Mouse (Mus musculus) embryonic facial prominence, embryonic 12.5 days (tissue): ENCODE data around the gene Zfp111. TPM values are rescaled to one million over a fixed set of nuclear protein-coding genes. Genes with fewer than 3 reads are reported as not detected.

ENCODE experiments used
- ATAC-seq: fragments of 200-750 bp; cut with Nextera tagmentation; 2 replicates; pipeline ENCODE4 v1.8.0; 2017; ENCODE audit not compliant: insufficient number of reproducible peaks, insufficient read depth, low FRiP score, low TSS enrichment
- H3K27ac ChIP-seq: fragments of 300-500 bp; sonication (generic); 2 replicates; pipeline ENCODE4 v1.5.1; 2016; ENCODE audit warnings: mild to moderate bottlenecking
- H3K27me3 ChIP-seq: fragments of 300-500 bp; sonication (generic); 2 replicates; pipeline ENCODE4 v1.6.1; 2016; ENCODE audit warnings: mild to moderate bottlenecking, moderate library complexity
- H3K36me3 ChIP-seq: fragments of 300-500 bp; sonication (generic); 2 replicates; pipeline ENCODE4 v1.6.1; 2016; ENCODE audit warnings: mild to moderate bottlenecking
- H3K4me1 ChIP-seq: fragments of 300-500 bp; sonication (generic); 2 replicates; pipeline ENCODE4 v1.6.1; 2016
- H3K4me2 ChIP-seq: fragments of 300-500 bp; sonication (generic); replicated peaks from 2 replicates; pipeline ENCODE4 v1.6.1; 2016; ENCODE audit warnings: mild to moderate bottlenecking, moderate library complexity
- H3K4me3 ChIP-seq: fragments of 300-500 bp; sonication (generic); 2 replicates; pipeline ENCODE4 v1.5.1; 2016; ENCODE audit warnings: mild to moderate bottlenecking
- H3K9ac ChIP-seq: fragments of 300-500 bp; sonication (generic); 2 replicates; pipeline ENCODE4 v1.6.1; 2016; ENCODE audit warnings: mild to moderate bottlenecking, moderate library complexity
- H3K9me3 ChIP-seq: fragments of 300-500 bp; sonication (generic); 2 replicates; pipeline ENCODE4 v1.6.1; 2016; ENCODE audit warnings: mild to moderate bottlenecking, moderate library complexity
- WGBS: fragments of 180-500 bp; shearing (Covaris S2); methylation state at CpG from one replicate; pipeline ENCODE4 v1.1.7; 2016; 5-methylcytosine and 5-hydroxymethylcytosine counted together
- polyA plus RNA-seq: library from polyadenylated mRNA; unstranded; fragments of >200 nt; fragmentation: Nextera tagmentation; extraction: Ambion mirVana; gene quantifications from 2 replicates; pipeline ENCODE4 v1.2.1, GENCODE M21; 2016

Gene Zfp111
- polyA plus RNA-seq, 1 experiment from 2014 or later: 11.3 TPM

DNA sequence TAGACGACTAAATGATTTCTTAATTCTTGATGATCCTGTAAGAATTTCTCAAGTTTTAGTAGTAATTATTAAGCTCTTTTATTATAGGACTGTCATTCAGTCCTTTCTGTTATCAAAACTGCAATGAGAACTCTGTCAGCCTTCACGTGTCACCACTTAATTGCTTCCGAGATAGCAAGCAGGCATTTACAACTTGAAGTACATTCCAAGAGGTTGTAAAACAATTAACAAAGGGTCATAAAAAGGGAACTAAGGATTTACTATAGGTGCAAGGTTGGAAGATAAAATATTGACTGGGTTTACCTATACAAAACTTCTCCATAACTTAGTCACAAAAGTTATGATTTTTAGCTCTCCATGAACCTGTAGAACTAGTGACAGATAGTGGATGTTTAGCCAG is 18.1 kb downstream of the Zfp111 start:
- 89% methylated on average over 3 of the region's 3 CpGs for WGBS
- ATAC-seq: no peak
- H3K27me3 ChIP-seq: no peaks in the 10 kb centered on the region

DNA sequence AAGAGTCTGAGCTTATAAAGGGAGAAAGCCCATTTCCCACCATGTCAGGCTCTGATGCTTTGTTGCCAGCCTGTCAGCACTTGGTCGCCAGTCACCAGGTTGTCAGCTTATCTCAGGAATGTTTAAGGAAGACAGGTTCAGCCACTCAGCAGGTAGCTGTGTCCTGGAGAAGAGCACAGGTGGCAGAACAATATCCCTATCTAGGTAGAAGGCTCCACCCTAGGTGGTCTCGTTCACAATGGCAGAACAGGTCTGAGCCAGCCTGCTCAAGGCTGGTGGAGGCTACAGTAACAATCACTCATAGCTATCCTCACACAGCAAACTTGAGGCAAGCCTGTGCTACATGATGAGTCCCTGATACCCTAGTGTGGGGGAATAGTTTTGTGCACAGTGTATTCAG is 19.9 kb downstream of the Zfp111 start:
- Histone ChIP-seq H3K4me2 (no peak overlapping the region), H3K27me3 (no peaks in the 10 kb centered on the region), H3K4me1 (no peaks in the 10 kb centered on the region), H3K9ac (no peak overlapping the region), H3K4me3 (no peak overlapping the region), H3K27ac (no peak overlapping the region), H3K9me3 (0 out of 2 replicates have a peak, but pooled peaks cover 6% of the 10 kb centered on the region), H3K36me3 (peaks cover 18% of the 10 kb centered on the region)
- WGBS: 91% methylated on average over 2 of the region's 2 CpGs
- ATAC-seq: no peak

More for the DNA sequence above, 18.1 kb downstream of the Zfp111 start:
- H3K4me1 ChIP-seq: no peaks in the 10 kb centered on the region
- H3K9ac ChIP-seq: no peak overlapping the region
- H3K27ac ChIP-seq: no peak overlapping the region
- H3K9me3 ChIP-seq: 0 out of 2 replicates have a peak, but pooled peaks cover 6% of the 10 kb centered on the region
- no peak overlapping the region for H3K4me2 ChIP-seq
- peaks cover 30% of the 10 kb centered on the region for H3K36me3 ChIP-seq
- no peak overlapping the region for H3K4me3 ChIP-seq

DNA sequence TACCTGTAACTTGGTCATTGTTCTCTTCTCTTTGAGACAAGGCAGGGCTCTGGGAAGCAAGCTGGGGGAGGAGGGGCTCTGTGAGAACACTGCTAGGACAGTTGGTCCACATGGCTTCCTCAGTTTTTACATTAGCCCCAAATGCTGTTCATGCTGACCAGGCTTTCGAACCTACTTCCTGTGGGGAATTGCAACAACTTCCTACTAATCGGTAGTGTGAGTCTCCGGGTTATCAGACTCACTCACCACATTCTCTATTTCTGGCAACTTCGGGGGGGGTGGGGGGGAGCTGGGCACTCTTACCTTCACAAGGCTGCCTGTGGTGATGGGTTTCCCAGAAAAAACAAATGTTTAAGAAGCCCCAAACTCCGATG is 21.7 kb downstream of the Zfp111 start:
- Histone ChIP-seq H3K9me3 (0 out of 2 replicates have a peak, but pooled peaks cover 6% of the 10 kb centered on the region), H3K4me3 (no peak overlapping the region), H3K4me1 (no peaks in the 10 kb centered on the region), H3K36me3 (peaks cover 15% of the 10 kb centered on the region), H3K27ac (no peak overlapping the region), H3K27me3 (no peaks in the 10 kb centered on the region), H3K9ac (no peak overlapping the region), H3K4me2 (no peak overlapping the region)
- WGBS: 83% methylated on average over 5 of the region's 5 CpGs
- no peak for ATAC-seq

DNA sequence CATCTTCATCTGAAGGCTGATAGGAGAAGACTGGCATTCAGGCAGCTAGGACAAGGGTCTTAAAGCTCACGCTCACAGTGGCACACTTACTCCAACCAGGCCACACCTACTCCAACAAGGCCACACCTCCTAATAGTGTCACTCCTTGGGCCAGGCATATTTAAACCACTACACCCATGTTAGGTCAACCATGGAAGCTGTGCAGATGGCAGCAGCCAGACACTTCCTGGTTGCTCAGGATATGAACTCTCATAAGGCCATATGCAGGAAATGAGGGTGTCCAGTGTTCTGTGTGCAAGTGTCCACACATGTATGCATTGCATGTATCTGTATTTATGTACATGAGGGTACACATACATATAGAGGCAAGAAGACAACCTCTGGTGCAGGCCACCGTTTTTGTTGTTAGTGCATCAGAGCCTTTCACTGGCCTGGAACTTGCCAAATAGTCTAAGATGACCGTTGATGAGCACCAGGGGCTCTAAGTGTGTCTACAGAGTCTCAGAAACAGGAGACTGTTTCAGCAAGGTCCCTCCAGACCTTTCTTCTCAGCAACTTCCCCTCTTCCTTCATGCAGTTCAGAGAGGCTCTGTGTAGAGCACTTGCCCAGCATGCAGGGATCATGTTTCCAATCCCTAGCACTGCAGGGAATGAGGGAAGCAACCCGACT is 22.2 kb downstream of the Zfp111 start:
- H3K36me3 ChIP-seq: peaks cover 10% of the 10 kb centered on the region

DNA sequence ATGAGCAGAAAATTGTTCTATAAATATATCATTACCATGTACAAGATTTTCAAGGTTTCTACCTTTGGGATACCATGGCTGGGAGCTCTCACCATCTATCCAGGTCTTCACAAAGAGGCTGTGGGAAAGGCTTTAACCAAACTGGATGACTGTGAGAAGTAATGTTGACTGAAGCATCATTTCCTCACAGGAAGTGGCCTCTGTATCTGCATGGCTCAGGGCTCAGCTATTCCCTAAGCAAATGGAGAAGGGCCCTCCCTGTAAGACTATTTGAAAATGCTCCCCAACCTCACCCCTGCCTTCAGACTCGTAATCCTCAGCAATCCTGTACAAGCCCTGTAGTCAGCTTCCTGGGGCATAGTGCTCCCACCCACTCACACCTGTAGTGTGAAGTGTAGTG is 23.6 kb downstream of the Zfp111 start:
- no peaks in the 10 kb centered on the region for H3K27me3 ChIP-seq
- no peak overlapping the region for H3K27ac ChIP-seq
- 61% methylated on average over 1 of the region's 1 CpGs for WGBS
- no peak overlapping the region for H3K9ac ChIP-seq
- no peaks in the 10 kb centered on the region for H3K36me3 ChIP-seq
- H3K4me2 ChIP-seq: no peak overlapping the region
- no peak overlapping the region for H3K4me3 ChIP-seq
- no peak for ATAC-seq
- no peaks in the 10 kb centered on the region for H3K9me3 ChIP-seq
- H3K4me1 ChIP-seq: no peaks in the 10 kb centered on the region

More for the DNA sequence above, 22.2 kb downstream of the Zfp111 start:
- Histone ChIP-seq H3K4me3 (no peak overlapping the region), H3K27ac (no peak overlapping the region), H3K4me2 (no peak overlapping the region), H3K27me3 (no peaks in the 10 kb centered on the region), H3K4me1 (no peaks in the 10 kb centered on the region), H3K9ac (no peak overlapping the region), H3K9me3 (0 out of 2 replicates have a peak, but pooled peaks cover 5% of the 10 kb centered on the region)
- WGBS: 62% methylated on average over 4 of the region's 4 CpGs
- ATAC-seq: no peak

DNA sequence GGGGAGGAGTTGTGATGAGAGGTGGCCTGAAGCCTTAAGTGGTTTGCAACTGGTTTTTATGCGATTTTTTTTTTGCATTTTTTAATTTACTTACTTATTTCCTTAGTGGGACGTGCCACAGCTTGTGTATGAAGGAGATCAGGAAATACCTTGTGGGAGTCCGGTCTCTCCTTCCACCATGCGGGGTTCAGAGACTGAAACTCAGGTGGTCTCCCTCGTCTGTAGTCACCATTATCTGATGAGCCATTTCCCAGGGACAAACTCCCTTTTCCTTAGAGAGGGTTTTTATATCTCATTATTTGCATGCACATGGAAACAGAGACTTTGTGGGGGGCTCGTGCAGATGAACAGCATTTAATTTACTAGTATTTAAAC is 35.9 kb downstream of the Zfp111 start:
- no peaks in the 10 kb centered on the region for H3K27me3 ChIP-seq
- H3K27ac ChIP-seq: no peak overlapping the region
- 55% methylated on average over 6 of the region's 6 CpGs for WGBS
- peak overlapping the region; percentile 51 for H3K4me2 ChIP-seq
- H3K4me3 ChIP-seq: peak overlapping the region; percentile 51
- H3K36me3 ChIP-seq: no peaks in the 10 kb centered on the region
- peak overlapping the region; percentile 62 for H3K9ac ChIP-seq
- no peaks in the 10 kb centered on the region for H3K4me1 ChIP-seq
- H3K9me3 ChIP-seq: no peaks in the 10 kb centered on the region
- no peak for ATAC-seq

DNA sequence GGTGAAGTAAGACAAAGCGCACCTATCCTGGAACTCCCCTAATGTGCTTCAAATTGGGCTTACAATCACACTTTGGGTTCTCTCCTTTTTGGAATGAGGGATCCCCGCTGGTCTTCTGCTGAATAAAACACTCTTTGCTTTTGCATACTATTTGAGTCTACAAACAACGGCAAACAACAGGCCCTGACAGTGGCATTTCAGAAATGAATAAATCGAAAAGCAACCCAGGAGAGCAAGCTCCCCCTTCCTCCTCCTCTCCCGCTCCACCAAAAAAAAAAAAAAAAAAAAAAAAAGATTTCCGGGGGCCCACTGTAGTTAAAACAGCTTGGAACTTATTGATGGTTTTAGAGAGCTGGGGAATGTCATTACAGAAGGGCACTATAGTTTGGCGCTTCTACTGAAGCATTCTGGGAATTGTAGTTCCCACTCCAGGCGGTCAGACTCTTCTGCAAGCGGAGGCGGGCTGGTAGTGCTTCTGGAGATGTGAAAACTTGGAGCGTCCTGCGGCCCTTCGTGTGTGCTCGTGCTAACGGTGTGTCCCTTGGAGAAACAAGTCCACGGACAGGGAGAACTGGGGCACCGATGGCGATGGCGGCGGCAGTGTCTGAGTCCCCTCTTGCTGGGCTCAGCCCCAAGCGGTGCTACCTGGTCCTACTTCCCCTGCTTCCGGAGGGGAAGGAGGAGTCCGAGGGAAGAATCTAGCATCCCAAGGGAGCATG is 36.5 kb downstream of the Zfp111 start, which contains the start of gene Zfp114:
Gene Zfp114 (plus strand): TSS at position 443 of the 719 bp plus-strand sequence.
- Histone ChIP-seq H3K4me1 (no peaks in the 10 kb centered on the region), H3K36me3 (no peaks in the 10 kb centered on the region), H3K4me3 (peak within 1 kb of the TSS; percentile 51), H3K27me3 (no peaks in the 10 kb centered on the region), H3K9ac (peak within 1 kb of the TSS; percentile 62), H3K9me3 (no peaks in the 10 kb centered on the region), H3K27ac (peak within 1 kb of the TSS; percentile 60; the same call in 1 of the 2 replicates), H3K4me2 (peak within 1 kb of the TSS; percentile 51)
- 12% methylated on average over 23 of the region's 23 CpGs for WGBS
- ATAC-seq: peak; percentile 82

DNA sequence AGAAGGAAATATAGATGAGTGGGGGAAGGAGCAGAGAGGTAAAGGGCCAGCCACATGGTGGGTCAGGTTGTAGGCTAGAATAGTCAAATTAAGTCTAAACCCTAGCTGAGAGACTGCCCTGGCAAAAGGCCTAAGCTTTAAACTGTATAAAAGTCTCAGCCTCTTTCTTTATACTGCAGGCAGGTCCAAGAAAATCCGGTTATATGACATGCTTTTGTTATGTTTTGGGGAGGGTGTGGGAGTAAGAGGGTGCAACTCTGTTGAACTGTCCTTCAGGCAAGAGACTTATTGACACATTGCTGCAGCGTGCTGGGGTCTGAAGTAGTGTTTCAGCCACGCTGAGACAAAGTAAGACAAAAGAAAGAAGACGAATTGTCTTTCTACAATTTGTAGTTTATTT is 39.1 kb downstream of the Zfp111 start:
- ATAC-seq: no peak
- Histone ChIP-seq H3K4me3 (no peak overlapping the region), H3K9me3 (no peaks in the 10 kb centered on the region), H3K4me2 (no peak overlapping the region), H3K27ac (no peak overlapping the region), H3K4me1 (no peaks in the 10 kb centered on the region), H3K9ac (no peak overlapping the region), H3K36me3 (no peaks in the 10 kb centered on the region), H3K27me3 (no peaks in the 10 kb centered on the region)
- WGBS: 64% methylated on average over 4 of the region's 4 CpGs

DNA sequence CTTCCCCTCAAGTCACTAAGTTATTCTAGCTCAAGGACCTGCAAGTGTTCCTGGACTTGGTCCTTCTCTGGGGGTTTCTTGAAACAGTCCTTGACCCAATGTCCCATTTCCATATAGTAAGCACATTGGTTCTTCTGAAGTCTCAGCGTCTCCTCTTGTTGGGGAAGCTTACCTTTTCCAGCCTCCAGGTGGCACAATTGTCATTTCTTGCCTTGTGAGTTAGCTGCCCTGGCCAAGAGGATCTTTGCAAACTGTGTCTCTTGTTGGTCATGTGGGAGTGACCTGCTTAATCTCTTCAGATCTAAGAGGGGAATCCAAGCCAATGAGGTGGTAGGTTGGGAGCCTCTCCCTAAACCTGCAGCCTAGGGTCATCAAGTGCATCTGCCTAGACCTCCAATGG is 58.0 kb downstream of the Zfp111 start:
- Histone ChIP-seq H3K4me1 (no peaks in the 10 kb centered on the region), H3K4me2 (no peak overlapping the region), H3K27me3 (no peaks in the 10 kb centered on the region), H3K36me3 (no peaks in the 10 kb centered on the region), H3K9ac (no peak overlapping the region), H3K27ac (no peak overlapping the region), H3K9me3 (no peaks in the 10 kb centered on the region), H3K4me3 (no peak overlapping the region)
- WGBS: 8% methylated on average over 1 of the region's 1 CpGs
- ATAC-seq: no peak

Other genes starting within 250 kb of the Zfp111 start
- not detected in 2 replicates for gene Vmn1r181, start 236.8 kb downstream of the Zfp111 start, polyA plus RNA-seq
- gene V1rd19, start 209.8 kb downstream of the Zfp111 start, polyA plus RNA-seq: not detected in 2 replicates
- not detected in 2 replicates for gene Vmn1r183, start 158.2 kb downstream of the Zfp111 start, polyA plus RNA-seq
- 27.4 and 27.7 TPM in 2 replicates for gene Zfp180, start 129.5 kb downstream of the Zfp111 start, polyA plus RNA-seq
- 9.1 and 9.8 TPM in 2 replicates for gene Zfp112, start 99.1 kb downstream of the Zfp111 start, polyA plus RNA-seq
- 18.3 and 18.4 TPM in 2 replicates for gene Zfp235, start 77.3 kb downstream of the Zfp111 start, polyA plus RNA-seq
- 7.5 and 7.6 TPM in 2 replicates for gene Zfp114, start 36.4 kb downstream of the Zfp111 start, polyA plus RNA-seq
- gene Zfp109, start 26.1 kb upstream of the Zfp111 start, polyA plus RNA-seq: 5.9 and 6.6 TPM in 2 replicates
- 5.3 and 5.6 TPM in 2 replicates for gene Zfp108, start 43.4 kb upstream of the Zfp111 start, polyA plus RNA-seq
- 10.0 and 12.0 TPM in 2 replicates for gene Zfp93, start 59.0 kb upstream of the Zfp111 start, polyA plus RNA-seq
- gene Zfp61, start 89.8 kb upstream of the Zfp111 start, polyA plus RNA-seq: 57.7 and 63.1 TPM in 2 replicates
- gene Zfp94, start 105.2 kb upstream of the Zfp111 start, polyA plus RNA-seq: 15.8 and 16.4 TPM in 2 replicates
- 0.26 TPM in 1 of 2 replicates, not detected in the other for gene Tescl, start 122.5 kb upstream of the Zfp111 start, polyA plus RNA-seq
- gene Lypd5, start 137.8 kb upstream of the Zfp111 start, polyA plus RNA-seq: not detected in 2 replicates
- 2.0 and 2.7 TPM in 2 replicates for gene Kcnn4, start 158.8 kb upstream of the Zfp111 start, polyA plus RNA-seq
- 23.6 and 26.0 TPM in 2 replicates for gene Smg9, start 188.2 kb upstream of the Zfp111 start, polyA plus RNA-seq
- not detected in 2 replicates for gene Irgc1, start 240.9 kb upstream of the Zfp111 start, polyA plus RNA-seq